15 mouse cellular contexts compared by ENCODE assay signal in genomic region chr15:103032646-103033575, GRCm38 (mm10). TPM values are rescaled to one million over a fixed set of nuclear protein-coding genes. Genes with fewer than 3 reads are reported as not detected.
DNase-seq lines count a peak whose midpoint lies in the region; ATAC-seq and TF ChIP-seq lines count a peak whose summit lies in the region.
"Had no signal": no experiment of that assay in that cellular context is flagged by ENCODE, and none has a peak within 500 bp of the region (broad histone marks: within the 10 kb centered on the region; RNA-seq: fewer than 3 reads in every experiment).

No protein-coding gene starts in this region.

- no peak for ATAC-seq in kidney, postnatal 0 days (replicated peaks; ENCODE audit: low FRiP score, low read depth)
- ATAC-seq in hindbrain, embryonic 16.5 days = no peak
- ATAC-seq in neural tube, embryonic 14.5 days (ENCODE audit: low read depth) = peak; percentile 58; the same call in 1 of the 2 replicates
- ATAC-seq in forebrain, embryonic 11.5 days (replicated peaks; ENCODE audit: low FRiP score) = no peak
- ATAC-seq in forebrain, embryonic 15.5 days (replicated peaks) = no peak
- ATAC-seq: CD4-positive, CD25-positive, alpha-beta regulatory T cell, adult 4 months; midbrain, embryonic 16.5 days had no signal

- WGBS in kidney, postnatal 0 days = 2% methylated on average over 26 of the region's 26 CpGs
- 2% methylated on average over 26 of the region's 26 CpGs for WGBS in hindbrain, embryonic 16.5 days
- 2% methylated on average over 26 of the region's 26 CpGs for WGBS in neural tube, embryonic 14.5 days
- WGBS in forebrain, embryonic 11.5 days = under 1% methylated on average over 26 of the region's 26 CpGs
- under 1% methylated on average over 26 of the region's 26 CpGs for WGBS in forebrain, embryonic 15.5 days

- DNase-seq in kidney, postnatal 0 days (ENCODE audit: low spot score) = peak; percentile 89
- no peak for DNase-seq in kidney, postnatal 36 days
- peak; percentile 82 for DNase-seq in embryo, embryonic 10.5 days (ENCODE audit: low spot score)
- DNase-seq in gastrocnemius, postnatal 14 days = no peak
- DNase-seq in forebrain, embryonic 11.5 days (ENCODE audit: low spot score) = no peak

- no peak overlapping the region for H3K27ac ChIP-seq in kidney, postnatal 0 days
- H3K27ac ChIP-seq in hindbrain, embryonic 16.5 days (ENCODE audit: low read depth, low read length) = peak overlapping the region; percentile 40; the same call in 1 of the 2 replicates
- peak overlapping the region; percentile 71 for H3K27ac ChIP-seq in neural tube, embryonic 14.5 days (ENCODE audit: low read depth, low read length)
- no peak overlapping the region for H3K27ac ChIP-seq in forebrain, embryonic 11.5 days (ENCODE audit: low read depth, low read length)
- no peak overlapping the region for H3K27ac ChIP-seq in forebrain, embryonic 15.5 days (replicated peaks)
- H3K27ac ChIP-seq: embryonic facial prominence, embryonic 12.5 days; heart, embryonic 13.5 days; layer of hippocampus, adult 2 months had no signal

- H3K4me1 ChIP-seq in kidney, postnatal 0 days (replicated peaks; ENCODE audit: insufficient read depth, low read length) = peaks cover 31% of the 10 kb centered on the region
- H3K4me1 ChIP-seq in hindbrain, embryonic 16.5 days (ENCODE audit: control insufficient read depth, insufficient read depth, low read depth, low read length) = no peaks in the 10 kb centered on the region
- H3K4me1 ChIP-seq in neural tube, embryonic 14.5 days (ENCODE audit: control insufficient read depth, insufficient read depth, low read length) = peaks cover 46% of the 10 kb centered on the region
- no peaks in the 10 kb centered on the region; the same call in 1 of the 2 replicates for H3K4me1 ChIP-seq in forebrain, embryonic 11.5 days (replicated peaks; ENCODE audit: control insufficient read depth, insufficient read depth, low read length)
- peaks cover 7% of the 10 kb centered on the region; the same call in 1 of the 2 replicates for H3K4me1 ChIP-seq in forebrain, embryonic 15.5 days
- H3K4me1 ChIP-seq: embryonic facial prominence, embryonic 12.5 days had no signal

- H3K9me3 ChIP-seq in kidney, postnatal 0 days (replicated peaks; ENCODE audit: low read length) = no peaks in the 10 kb centered on the region
- H3K9me3 ChIP-seq in hindbrain, embryonic 16.5 days (ENCODE audit: control insufficient read depth, low read length) = no peaks in the 10 kb centered on the region
- no peaks in the 10 kb centered on the region for H3K9me3 ChIP-seq in neural tube, embryonic 14.5 days (ENCODE audit: control insufficient read depth, low read length)
- no peaks in the 10 kb centered on the region for H3K9me3 ChIP-seq in forebrain, embryonic 11.5 days (ENCODE audit: control insufficient read depth, low read length)
- no peaks in the 10 kb centered on the region for H3K9me3 ChIP-seq in forebrain, embryonic 15.5 days
- H3K9me3 ChIP-seq: embryonic facial prominence, embryonic 12.5 days; heart, embryonic 13.5 days had no signal

- peak overlapping the region; percentile 39 for H3K4me2 ChIP-seq in kidney, postnatal 0 days (ENCODE audit: low read length)
- H3K4me2 ChIP-seq in hindbrain, embryonic 16.5 days (ENCODE audit: low read length) = peak overlapping the region; percentile 1
- H3K4me2 ChIP-seq in neural tube, embryonic 14.5 days (ENCODE audit: low read depth, low read length) = peak overlapping the region; percentile 30
- no peak overlapping the region for H3K4me2 ChIP-seq in forebrain, embryonic 11.5 days (ENCODE audit: low read depth, low read length, severe bottlenecking)
- no peak overlapping the region for H3K4me2 ChIP-seq in forebrain, embryonic 15.5 days (replicated peaks)
- H3K4me2 ChIP-seq: embryonic facial prominence, embryonic 12.5 days; heart, embryonic 13.5 days had no signal

- H3K9ac ChIP-seq in kidney, postnatal 0 days (ENCODE audit: low read depth, low read length) = no peak overlapping the region
- peak overlapping the region; percentile 14; the same call in 1 of the 2 replicates for H3K9ac ChIP-seq in hindbrain, embryonic 16.5 days (ENCODE audit: low read depth, low read length)
- H3K9ac ChIP-seq in neural tube, embryonic 14.5 days (replicated peaks; ENCODE audit: low read depth, low read length) = peak overlapping the region; percentile 21
- H3K9ac ChIP-seq in forebrain, embryonic 11.5 days (ENCODE audit: low read length) = no peak overlapping the region
- H3K9ac ChIP-seq in forebrain, embryonic 15.5 days (replicated peaks) = no peak overlapping the region
- H3K9ac ChIP-seq: embryonic facial prominence, embryonic 12.5 days; heart, embryonic 13.5 days had no signal

- no peak for TF ChIP-seq CTCF in kidney, postnatal 0 days (IDR thresholded peaks at IDR 0.05; ENCODE audit: low read depth)

- H3K27me3 ChIP-seq in kidney, postnatal 0 days (ENCODE audit: insufficient read depth, low read length) = 0 out of 2 replicates have a peak, but pooled peaks cover 19% of the 10 kb centered on the region
- peaks cover 39% of the 10 kb centered on the region for H3K27me3 ChIP-seq in hindbrain, embryonic 16.5 days (replicated peaks; ENCODE audit: control insufficient read depth, insufficient read depth, low read length)
- no peaks in the 10 kb centered on the region for H3K27me3 ChIP-seq in neural tube, embryonic 14.5 days (ENCODE audit: control insufficient read depth, insufficient read depth, low read length)
- peaks cover 95% of the 10 kb centered on the region for H3K27me3 ChIP-seq in forebrain, embryonic 11.5 days (ENCODE audit: control insufficient read depth, insufficient read depth, low read length)
- H3K27me3 ChIP-seq in forebrain, embryonic 15.5 days = peaks cover 97% of the 10 kb centered on the region

- no peaks in the 10 kb centered on the region for H3K36me3 ChIP-seq in kidney, postnatal 0 days (ENCODE audit: insufficient read depth, low read length)
- H3K36me3 ChIP-seq in hindbrain, embryonic 16.5 days (ENCODE audit: control insufficient read depth, insufficient read depth, low read length) = no peaks in the 10 kb centered on the region
- H3K36me3 ChIP-seq in neural tube, embryonic 14.5 days (ENCODE audit: control insufficient read depth, insufficient read depth, low read length) = no peaks in the 10 kb centered on the region
- no peaks in the 10 kb centered on the region for H3K36me3 ChIP-seq in forebrain, embryonic 11.5 days (ENCODE audit: control insufficient read depth, insufficient read depth, low read length)
- H3K36me3 ChIP-seq in forebrain, embryonic 15.5 days = no peaks in the 10 kb centered on the region
- H3K36me3 ChIP-seq: embryonic facial prominence, embryonic 12.5 days; heart, embryonic 13.5 days had no signal

- H3K4me3 ChIP-seq in kidney, postnatal 0 days (replicated peaks; ENCODE audit: low read depth, low read length) = no peak overlapping the region
- no peak overlapping the region for H3K4me3 ChIP-seq in hindbrain, embryonic 16.5 days (ENCODE audit: low read length)
- 0 out of 2 replicates have a peak overlapping the region, but pooled peaks have one; percentile 7 for H3K4me3 ChIP-seq in neural tube, embryonic 14.5 days (ENCODE audit: low read depth, low read length)
- H3K4me3 ChIP-seq in forebrain, embryonic 11.5 days (ENCODE audit: low read depth, low read length) = no peak overlapping the region
- H3K4me3 ChIP-seq in forebrain, embryonic 15.5 days = no peak overlapping the region
- H3K4me3 ChIP-seq: embryonic facial prominence, embryonic 12.5 days; layer of hippocampus, adult 2 months had no signal

- intact Hi-C loops in gastrocnemius, postnatal 14 days (cut with DNase I; ENCODE audit: low total_unique reads) = no loop called here

RNA-seq across cellular contexts. Expression of gene Hoxc4, which starts 14.2 kb away (rescaled TPM):
- 5.9 and 7.0 TPM in 2 replicates for polyA plus RNA-seq in kidney, postnatal 0 days (2015; fragmentation: Nextera tagmentation; extraction: Ambion mirVana)
- 57.7 and 61.2 TPM in 2 replicates for polyA plus RNA-seq in hindbrain, embryonic 16.5 days (2015; fragmentation: Nextera tagmentation; extraction: Ambion mirVana)
- polyA plus RNA-seq in neural tube, embryonic 14.5 days (2014; fragmentation: Nextera tagmentation; extraction: Ambion mirVana) = 19.0 and 24.0 TPM in 2 replicates
- 1 to 10 TPM; 3.8 to 5.0 TPM for total RNA-seq in gastrocnemius, postnatal 14 days (2021)
- polyA plus RNA-seq in forebrain, embryonic 11.5 days (2014; fragmentation: Nextera tagmentation; extraction: Ambion mirVana) = not detected in 2 replicates
- polyA plus RNA-seq in forebrain, embryonic 15.5 days (2015; fragmentation: Nextera tagmentation; extraction: Ambion mirVana) = not detected in 2 replicates
- total RNA-seq: layer of hippocampus, adult 2 months; left cerebral cortex, postnatal 25 days had no signal
- polyA plus RNA-seq: CD4-positive, CD25-positive, alpha-beta regulatory T cell, adult 4 months; midbrain, embryonic 16.5 days had no signal

RNA-seq across cellular contexts. Expression of gene Hoxc6, which starts 34.9 kb away (rescaled TPM):
- polyA plus RNA-seq in kidney, postnatal 0 days (2015; fragmentation: Nextera tagmentation; extraction: Ambion mirVana) = 7.8 and 9.3 TPM in 2 replicates
- polyA plus RNA-seq in hindbrain, embryonic 16.5 days (2015; fragmentation: Nextera tagmentation; extraction: Ambion mirVana) = 4.0 and 9.0 TPM in 2 replicates
- polyA plus RNA-seq in neural tube, embryonic 14.5 days (2014; fragmentation: Nextera tagmentation; extraction: Ambion mirVana) = 23.0 and 38.7 TPM in 2 replicates
- 1 to 10 TPM; 5.2 to 5.9 TPM for total RNA-seq in gastrocnemius, postnatal 14 days (2021)
- not detected in 2 replicates for polyA plus RNA-seq in forebrain, embryonic 11.5 days (2014; fragmentation: Nextera tagmentation; extraction: Ambion mirVana)
- polyA plus RNA-seq in forebrain, embryonic 15.5 days (2015; fragmentation: Nextera tagmentation; extraction: Ambion mirVana) = not detected in 2 replicates
- total RNA-seq: layer of hippocampus, adult 2 months; left cerebral cortex, postnatal 25 days had no signal
- polyA plus RNA-seq: CD4-positive, CD25-positive, alpha-beta regulatory T cell, adult 4 months; embryonic facial prominence, embryonic 12.5 days; midbrain, embryonic 16.5 days had no signal

RNA-seq across cellular contexts. Expression of gene Hoxc8, which starts 42.5 kb away (rescaled TPM):
- 5.8 TPM in 2 replicates for polyA plus RNA-seq in kidney, postnatal 0 days (2015; fragmentation: Nextera tagmentation; extraction: Ambion mirVana)
- 3.2 and 9.9 TPM in 2 replicates for polyA plus RNA-seq in hindbrain, embryonic 16.5 days (2015; fragmentation: Nextera tagmentation; extraction: Ambion mirVana)
- 50.1 and 136 TPM in 2 replicates for polyA plus RNA-seq in neural tube, embryonic 14.5 days (2014; fragmentation: Nextera tagmentation; extraction: Ambion mirVana)
- 1 to 10 TPM; 1.1 to 1.2 TPM for total RNA-seq in gastrocnemius, postnatal 14 days (2021)
- not detected in 2 replicates for polyA plus RNA-seq in forebrain, embryonic 11.5 days (2014; fragmentation: Nextera tagmentation; extraction: Ambion mirVana)
- not detected in 2 replicates for polyA plus RNA-seq in forebrain, embryonic 15.5 days (2015; fragmentation: Nextera tagmentation; extraction: Ambion mirVana)
- total RNA-seq: layer of hippocampus, adult 2 months; left cerebral cortex, postnatal 25 days had no signal
- polyA plus RNA-seq: embryonic facial prominence, embryonic 12.5 days; heart, embryonic 13.5 days; midbrain, embryonic 16.5 days had no signal

RNA-seq across cellular contexts. Expression of gene Hoxc9, which starts 56.7 kb away (rescaled TPM):
- polyA plus RNA-seq in kidney, postnatal 0 days (2015; fragmentation: Nextera tagmentation; extraction: Ambion mirVana) = 11.0 and 12.4 TPM in 2 replicates
- 0.16 and 0.31 TPM in 2 replicates for polyA plus RNA-seq in hindbrain, embryonic 16.5 days (2015; fragmentation: Nextera tagmentation; extraction: Ambion mirVana)
- 46.9 and 49.8 TPM in 2 replicates for polyA plus RNA-seq in neural tube, embryonic 14.5 days (2014; fragmentation: Nextera tagmentation; extraction: Ambion mirVana)
- 1 to 10 TPM; 5.7 to 5.8 TPM for total RNA-seq in gastrocnemius, postnatal 14 days (2021)
- not detected in 2 replicates for polyA plus RNA-seq in forebrain, embryonic 11.5 days (2014; fragmentation: Nextera tagmentation; extraction: Ambion mirVana)
- polyA plus RNA-seq in forebrain, embryonic 15.5 days (2015; fragmentation: Nextera tagmentation; extraction: Ambion mirVana) = not detected in 2 replicates
- total RNA-seq: layer of hippocampus, adult 2 months; left cerebral cortex, postnatal 25 days had no signal
- polyA plus RNA-seq: CD4-positive, CD25-positive, alpha-beta regulatory T cell, adult 4 months; embryonic facial prominence, embryonic 12.5 days; heart, embryonic 13.5 days; lung, embryonic 16.5 days; midbrain, embryonic 16.5 days had no signal

Comparison
In these comparisons a context has a peak if more than half of its experiments do, and no peak if none do; other contexts are left out.
1. DNase-seq: peak in kidney, postnatal 0 days (single experiment) and embryo, embryonic 10.5 days (single experiment); none in kidney, postnatal 36 days (0 of 2), gastrocnemius, postnatal 14 days (single experiment) and forebrain, embryonic 11.5 days (single experiment).
2. H3K27ac ChIP-seq: peak in hindbrain, embryonic 16.5 days (single experiment) and neural tube, embryonic 14.5 days (single experiment); none in kidney, postnatal 0 days (single experiment), forebrain, embryonic 11.5 days (single experiment) and forebrain, embryonic 15.5 days (single experiment).
3. H3K4me2 ChIP-seq: peak in kidney, postnatal 0 days (single experiment), hindbrain, embryonic 16.5 days (single experiment) and neural tube, embryonic 14.5 days (single experiment); none in forebrain, embryonic 11.5 days (single experiment) and forebrain, embryonic 15.5 days (single experiment).
4. H3K9ac ChIP-seq: peak in hindbrain, embryonic 16.5 days (single experiment) and neural tube, embryonic 14.5 days (single experiment); none in kidney, postnatal 0 days (single experiment), forebrain, embryonic 11.5 days (single experiment) and forebrain, embryonic 15.5 days (single experiment).